Mouse (Mus musculus): Measurements from ENCODE around the gene Arhgap10. TPM values are rescaled to one million over a fixed set of nuclear protein-coding genes. Genes with fewer than 3 reads are reported as not detected.

The Arhgap10 gene
- polyA plus RNA-seq, 1 experiment, result 17.6 TPM

DNA sequence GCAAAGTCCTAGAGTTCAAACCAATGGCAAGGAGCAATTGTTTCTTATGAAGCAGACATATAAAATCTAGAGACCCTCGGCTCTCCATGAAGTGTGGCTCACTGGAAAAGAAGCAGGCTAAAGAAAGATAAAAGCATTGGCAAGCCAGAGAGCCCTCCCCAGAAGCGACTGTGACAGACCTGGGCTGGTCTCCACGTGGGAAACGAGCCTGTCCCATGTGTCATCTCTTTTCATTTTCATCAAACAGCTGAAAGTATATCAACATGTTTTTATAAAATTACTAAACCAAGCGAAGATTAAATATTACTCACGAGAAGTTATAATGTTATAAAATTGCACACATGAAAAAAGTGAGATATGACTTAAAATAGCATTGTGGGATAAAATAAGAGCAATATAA is 89.7 kb downstream of the Arhgap10 start:
- Histone ChIP-seq H3K27me3 (ENCODE audit: control insufficient read depth, insufficient read depth, insufficient read length) (no peaks in the 10 kb centered on the region), H3ac (ENCODE audit: control insufficient read depth, insufficient read length, low read depth) (no peak overlapping the region), H3K4me3 (ENCODE audit: insufficient read depth, poor library complexity, severe bottlenecking) (no peak overlapping the region), H3K79me3 (ENCODE audit: low read depth) (peaks cover 16% of the 10 kb centered on the region), H3K36me3 (ENCODE audit: control insufficient read depth, insufficient read depth) (peaks cover 59% of the 10 kb centered on the region), H3K79me2 (ENCODE audit: control insufficient read depth, insufficient read depth) (peaks cover 52% of the 10 kb centered on the region)
- TF ChIP-seq CTCF (IDR thresholded peaks at IDR 0.05; ENCODE audit: control insufficient read depth, insufficient read depth, insufficient read length), result no peak
- TF ChIP-seq MAX (IDR thresholded peaks at IDR 0.05), result peak; percentile 56
- peak; percentile 14 for TF ChIP-seq USF1 (IDR thresholded peaks at IDR 0.05; ENCODE audit: low read depth)
- TF ChIP-seq CEBPB (IDR thresholded peaks at IDR 0.05; ENCODE audit: low read depth), result no peak
- no peak for TF ChIP-seq MYOG (IDR thresholded peaks at IDR 0.05; ENCODE audit: control insufficient read depth, extremely low read depth, insufficient read length)
- no peak for TF ChIP-seq FOSL1 (IDR thresholded peaks at IDR 0.05; ENCODE audit: insufficient read depth, low read length, poor library complexity, severe bottlenecking)
- no peak for TF ChIP-seq MYOD1 (IDR thresholded peaks at IDR 0.05; ENCODE audit: control insufficient read depth, insufficient read length, low read depth)

DNA sequence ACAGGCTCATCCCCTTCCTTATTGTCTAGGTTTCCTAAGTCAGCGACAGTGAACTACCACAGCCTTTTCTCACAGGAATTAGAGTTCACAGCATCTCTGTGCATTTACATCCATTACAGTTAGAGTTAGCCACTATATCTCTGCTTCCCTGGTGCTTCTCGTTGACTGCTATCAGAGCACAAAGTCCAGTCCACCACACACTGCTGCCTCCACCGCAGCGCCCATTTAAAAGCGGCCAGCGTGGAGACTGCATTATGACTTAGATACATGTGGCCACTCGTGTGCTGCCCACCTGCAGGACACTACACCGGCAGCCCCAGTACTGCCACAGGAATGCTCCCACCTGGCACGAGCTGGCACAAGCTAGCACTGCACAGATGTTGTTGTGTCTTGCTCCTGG is 90.3 kb downstream of the Arhgap10 start:
- Histone ChIP-seq H3ac (ENCODE audit: control insufficient read depth, insufficient read length, low read depth) (no peak overlapping the region), H3K36me3 (ENCODE audit: control insufficient read depth, insufficient read depth) (peaks cover 65% of the 10 kb centered on the region), H3K79me3 (ENCODE audit: low read depth) (peaks cover 16% of the 10 kb centered on the region), H3K4me3 (ENCODE audit: insufficient read depth, poor library complexity, severe bottlenecking) (no peak overlapping the region), H3K79me2 (ENCODE audit: control insufficient read depth, insufficient read depth) (peaks cover 47% of the 10 kb centered on the region), H3K27me3 (ENCODE audit: control insufficient read depth, insufficient read depth, insufficient read length) (no peaks in the 10 kb centered on the region)
- TF ChIP-seq MYOD1 (IDR thresholded peaks at IDR 0.05; ENCODE audit: control insufficient read depth, insufficient read length, low read depth) (no peak), FOSL1 (IDR thresholded peaks at IDR 0.05; ENCODE audit: insufficient read depth, low read length, poor library complexity, severe bottlenecking) (no peak), MAX (IDR thresholded peaks at IDR 0.05) (no peak), USF1 (IDR thresholded peaks at IDR 0.05; ENCODE audit: low read depth) (no peak), CEBPB (IDR thresholded peaks at IDR 0.05; ENCODE audit: low read depth) (no peak), CTCF (IDR thresholded peaks at IDR 0.05; ENCODE audit: control insufficient read depth, insufficient read depth, insufficient read length) (no peak), MYOG (IDR thresholded peaks at IDR 0.05; ENCODE audit: control insufficient read depth, extremely low read depth, insufficient read length) (no peak)

DNA sequence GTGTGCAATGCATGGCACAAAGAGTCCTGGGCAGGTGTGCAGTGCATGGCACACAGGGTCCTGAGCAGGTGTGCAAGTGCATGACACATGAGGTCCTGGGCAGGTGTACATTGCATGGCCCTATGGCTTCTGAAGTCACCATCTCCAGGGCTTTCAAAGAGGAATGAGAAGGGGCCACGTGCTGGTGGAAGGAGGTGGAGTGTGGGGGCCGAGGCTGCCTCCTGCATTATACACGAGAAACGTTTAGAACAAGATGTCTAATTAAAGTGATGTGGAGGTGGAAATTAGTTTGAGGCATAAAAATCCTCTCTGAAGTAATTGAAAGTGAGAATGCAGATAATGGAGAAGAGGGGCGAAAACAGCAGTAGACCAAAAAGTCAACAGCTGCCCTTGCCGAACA is 93.9 kb downstream of the Arhgap10 start:
- H3K79me3 ChIP-seq (ENCODE audit: low read depth), result peaks cover 5% of the 10 kb centered on the region
- no peak overlapping the region for H3K4me3 ChIP-seq (ENCODE audit: insufficient read depth, poor library complexity, severe bottlenecking)
- H3K36me3 ChIP-seq (ENCODE audit: control insufficient read depth, insufficient read depth), result peaks cover 69% of the 10 kb centered on the region
- H3ac ChIP-seq (ENCODE audit: control insufficient read depth, insufficient read length, low read depth), result no peak overlapping the region
- no peak for TF ChIP-seq CEBPB (IDR thresholded peaks at IDR 0.05; ENCODE audit: low read depth)
- TF ChIP-seq MAX (IDR thresholded peaks at IDR 0.05), result no peak
- no peak for TF ChIP-seq CTCF (IDR thresholded peaks at IDR 0.05; ENCODE audit: control insufficient read depth, insufficient read depth, insufficient read length)
- TF ChIP-seq MYOD1 (IDR thresholded peaks at IDR 0.05; ENCODE audit: control insufficient read depth, insufficient read length, low read depth), result no peak
- TF ChIP-seq MYOG (IDR thresholded peaks at IDR 0.05; ENCODE audit: control insufficient read depth, extremely low read depth, insufficient read length), result no peak
- no peak for TF ChIP-seq FOSL1 (IDR thresholded peaks at IDR 0.05; ENCODE audit: insufficient read depth, low read length, poor library complexity, severe bottlenecking)
- TF ChIP-seq USF1 (IDR thresholded peaks at IDR 0.05; ENCODE audit: low read depth), result no peak
- peaks cover 12% of the 10 kb centered on the region for H3K79me2 ChIP-seq (ENCODE audit: control insufficient read depth, insufficient read depth)
- H3K27me3 ChIP-seq (ENCODE audit: control insufficient read depth, insufficient read depth, insufficient read length), result no peaks in the 10 kb centered on the region

DNA sequence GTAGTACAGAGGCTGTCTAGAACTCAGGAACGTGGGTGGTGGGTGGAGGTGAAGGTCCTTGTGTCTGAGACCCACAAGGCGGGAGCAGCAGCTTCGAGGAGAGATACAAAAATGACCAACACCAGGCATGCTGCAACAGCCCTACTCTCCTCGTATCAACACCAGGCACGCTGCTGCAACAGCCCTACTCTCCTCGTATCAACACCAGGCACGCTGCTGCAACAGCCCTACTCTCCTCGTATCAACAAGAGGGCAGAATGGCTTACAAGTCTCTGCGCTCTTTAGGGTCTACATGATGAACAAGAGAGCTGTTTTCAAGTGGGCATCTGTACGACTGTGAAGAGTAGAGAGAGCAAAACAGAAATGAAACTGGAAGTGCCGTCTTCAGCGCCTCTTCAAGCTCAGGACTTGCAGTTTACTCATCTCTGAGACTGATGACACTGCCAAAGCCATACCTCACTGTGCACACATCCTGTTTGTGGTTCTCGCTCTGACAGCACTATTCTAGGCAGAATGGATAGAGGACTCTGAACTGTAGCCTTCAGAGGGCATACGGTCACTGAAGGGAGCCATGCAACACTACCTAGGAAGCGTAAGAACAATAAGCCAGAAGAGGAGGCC is 95.0 kb downstream of the Arhgap10 start:
- H3K27me3 ChIP-seq (ENCODE audit: control insufficient read depth, insufficient read depth, insufficient read length), result no peaks in the 10 kb centered on the region
- H3K79me3 ChIP-seq (ENCODE audit: low read depth), result peaks cover 2% of the 10 kb centered on the region
- peaks cover 80% of the 10 kb centered on the region for H3K36me3 ChIP-seq (ENCODE audit: control insufficient read depth, insufficient read depth)
- peaks cover 10% of the 10 kb centered on the region for H3K79me2 ChIP-seq (ENCODE audit: control insufficient read depth, insufficient read depth)
- no peak overlapping the region for H3K4me3 ChIP-seq (ENCODE audit: insufficient read depth, poor library complexity, severe bottlenecking)
- TF ChIP-seq MYOD1 (IDR thresholded peaks at IDR 0.05; ENCODE audit: control insufficient read depth, insufficient read length, low read depth) (no peak), MYOG (IDR thresholded peaks at IDR 0.05; ENCODE audit: control insufficient read depth, extremely low read depth, insufficient read length) (no peak), FOSL1 (IDR thresholded peaks at IDR 0.05; ENCODE audit: insufficient read depth, low read length, poor library complexity, severe bottlenecking) (no peak), MAX (IDR thresholded peaks at IDR 0.05) (no peak), CTCF (IDR thresholded peaks at IDR 0.05; ENCODE audit: control insufficient read depth, insufficient read depth, insufficient read length) (no peak), USF1 (IDR thresholded peaks at IDR 0.05; ENCODE audit: low read depth) (no peak), CEBPB (IDR thresholded peaks at IDR 0.05; ENCODE audit: low read depth) (no peak)
- no peak overlapping the region for H3ac ChIP-seq (ENCODE audit: control insufficient read depth, insufficient read length, low read depth)

DNA sequence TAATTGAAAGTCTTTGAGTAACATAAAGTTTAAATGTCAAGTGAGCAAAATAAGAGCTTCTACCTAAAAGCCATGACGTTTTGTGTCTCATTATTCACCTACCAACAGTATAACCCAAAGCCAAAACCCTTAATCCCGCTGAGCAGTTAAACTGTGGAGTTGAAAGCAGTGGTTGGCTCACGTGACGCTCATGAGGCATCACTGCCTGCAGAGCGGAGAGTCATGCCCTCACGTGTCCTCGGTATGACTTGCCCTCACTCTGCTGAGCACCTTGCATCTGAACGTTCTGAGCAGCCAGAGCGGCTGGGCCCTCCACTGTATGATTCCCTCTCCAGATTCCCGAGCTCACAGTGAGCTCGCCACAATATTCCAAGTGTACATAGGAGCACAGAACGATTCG is 96.2 kb downstream of the Arhgap10 start:
- Histone ChIP-seq H3K36me3 (ENCODE audit: control insufficient read depth, insufficient read depth) (peaks cover 80% of the 10 kb centered on the region), H3K4me3 (ENCODE audit: insufficient read depth, poor library complexity, severe bottlenecking) (no peak overlapping the region), H3K79me3 (ENCODE audit: low read depth) (no peaks in the 10 kb centered on the region), H3K27me3 (ENCODE audit: control insufficient read depth, insufficient read depth, insufficient read length) (no peaks in the 10 kb centered on the region), H3ac (ENCODE audit: control insufficient read depth, insufficient read length, low read depth) (no peak overlapping the region), H3K79me2 (ENCODE audit: control insufficient read depth, insufficient read depth) (no peaks in the 10 kb centered on the region)
- TF ChIP-seq CEBPB (IDR thresholded peaks at IDR 0.05; ENCODE audit: low read depth) (no peak), MYOD1 (IDR thresholded peaks at IDR 0.05; ENCODE audit: control insufficient read depth, insufficient read length, low read depth) (no peak), FOSL1 (IDR thresholded peaks at IDR 0.05; ENCODE audit: insufficient read depth, low read length, poor library complexity, severe bottlenecking) (no peak), MAX (IDR thresholded peaks at IDR 0.05) (no peak), USF1 (IDR thresholded peaks at IDR 0.05; ENCODE audit: low read depth) (no peak), CTCF (IDR thresholded peaks at IDR 0.05; ENCODE audit: control insufficient read depth, insufficient read depth, insufficient read length) (no peak), MYOG (IDR thresholded peaks at IDR 0.05; ENCODE audit: control insufficient read depth, extremely low read depth, insufficient read length) (no peak)
